Mouse (Mus musculus) heart, adult 18-20 months (tissue): ENCODE measurements around the gene Slc25a12. TPM values are rescaled to one million over a fixed set of nuclear protein-coding genes. Genes with fewer than 3 reads are reported as not detected.
"Not testable (repeated sequence)": the region's sequence is repeated elsewhere in the genome, so short reads cannot be mapped to it uniquely, and the experiment has no call there.

Experiments used
- DNase-seq, 2 experiments: peaks; one replicate each; pipeline ENCODE4 v3.0.0; 2021 to 2022; ENCODE audit warnings: mixed read lengths in 1 of 2
- long read RNA-seq, 2 experiments: library from polyadenylated mRNA; stranded (forward); transcript quantifications; one replicate each; pipeline ENCODE4 v2.0.0; 2021
- total RNA-seq, 2 experiments: library from RNA; stranded (reverse); gene quantifications; 2 replicates each; pipeline ENCODE4 v1.2.3; 2021

The Slc25a12 gene
- 100 to 1,000 TPM; 253 to 258 TPM for total RNA-seq
- long read RNA-seq, experiment 1, full-length matches to known transcripts = 128 of 170 reads
- long read RNA-seq, experiment 1, partial matches to known transcripts = 22 of 170 reads
- long read RNA-seq, experiment 1, other reads (novel, unspliced or antisense) = 20 of 170 reads
- long read RNA-seq, experiment 2, full-length matches to known transcripts = 46 of 71 reads
- long read RNA-seq, experiment 2, partial matches to known transcripts = 9 of 71 reads
- long read RNA-seq, experiment 2, other reads (novel, unspliced or antisense) = 16 of 71 reads

DNA sequence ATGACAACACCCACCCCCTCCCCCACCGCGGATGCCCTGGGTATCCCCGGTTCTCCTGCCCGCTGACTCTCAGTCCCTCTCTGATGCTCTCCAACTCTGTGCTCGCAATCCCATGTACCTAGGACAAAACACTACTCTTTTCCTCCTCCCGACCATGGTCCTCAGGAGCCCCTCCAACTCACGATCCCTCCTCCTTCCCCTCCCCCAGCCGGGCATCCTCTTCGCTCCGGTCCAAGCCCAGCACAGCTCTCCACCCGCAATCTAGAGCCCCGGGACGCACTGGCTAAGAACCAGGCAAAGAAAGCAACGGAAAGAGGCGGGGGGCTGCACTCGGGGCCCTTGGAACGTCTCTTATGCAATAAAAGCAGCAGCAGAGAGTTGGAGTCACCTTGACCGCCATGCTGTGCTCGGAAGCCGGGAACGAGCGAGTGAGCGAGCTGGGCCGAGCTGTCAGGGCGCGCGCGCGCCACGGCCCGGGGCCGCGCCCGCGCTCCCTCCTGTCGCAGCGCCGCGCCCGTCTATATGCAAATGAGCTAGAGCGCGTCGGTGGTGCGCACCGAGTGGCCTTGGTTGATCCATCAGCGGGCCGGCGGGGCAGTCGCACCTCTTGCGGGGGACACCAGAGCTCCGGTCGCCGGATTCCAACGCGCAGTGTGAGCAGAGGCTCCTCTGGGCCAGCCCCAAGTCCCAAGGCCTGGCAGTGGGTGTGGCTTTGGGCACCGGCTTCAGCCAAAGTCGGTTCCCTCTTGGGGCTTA, at the start of gene Slc25a12:
TSS of gene Slc25a12 (minus strand) at position 625 of the 756 bp plus-strand sequence.
- DNase-seq = peak; percentile 90 to 91

DNA sequence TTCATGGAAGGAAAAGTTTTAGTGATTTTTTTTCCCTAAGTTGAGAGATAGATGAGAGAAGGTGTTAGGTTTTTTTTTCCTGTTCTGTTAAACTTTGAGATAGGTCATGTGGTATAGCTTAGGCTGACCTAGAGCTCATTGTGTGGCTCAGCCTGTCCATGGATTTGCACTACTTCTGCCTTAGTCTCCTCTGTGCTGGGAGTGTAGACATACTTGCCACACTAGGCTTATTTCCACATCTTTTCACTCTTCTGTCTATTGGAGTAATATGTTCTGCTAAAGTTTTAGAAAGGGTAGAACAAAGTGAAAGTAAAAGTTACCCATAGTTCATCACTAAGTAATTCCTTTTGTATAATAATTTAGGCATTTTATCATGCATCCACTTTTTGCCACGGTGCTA, 38.1 kb upstream of the Slc25a12 start:
- no peak for DNase-seq

DNA sequence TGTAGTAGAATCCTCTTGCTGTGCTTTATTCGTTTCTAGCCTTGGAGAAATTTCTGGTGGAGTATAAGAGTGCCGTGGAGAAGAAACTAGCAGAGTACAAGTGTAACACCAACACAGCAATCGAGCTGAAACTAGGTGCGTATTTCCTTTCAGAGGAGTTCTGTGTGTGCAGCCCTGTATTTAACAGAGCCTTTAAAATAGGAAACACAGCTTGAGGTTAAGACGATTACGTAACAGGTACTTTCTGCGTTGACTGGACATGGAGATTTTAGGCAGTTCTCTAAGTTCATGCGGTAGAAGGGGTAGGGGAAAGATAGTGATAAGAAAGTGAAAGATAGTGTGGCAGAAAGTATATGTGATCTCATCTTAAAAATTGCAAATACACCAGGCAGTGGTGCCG, 22.3 kb upstream of the Slc25a12 start:
- no peak for DNase-seq

DNA sequence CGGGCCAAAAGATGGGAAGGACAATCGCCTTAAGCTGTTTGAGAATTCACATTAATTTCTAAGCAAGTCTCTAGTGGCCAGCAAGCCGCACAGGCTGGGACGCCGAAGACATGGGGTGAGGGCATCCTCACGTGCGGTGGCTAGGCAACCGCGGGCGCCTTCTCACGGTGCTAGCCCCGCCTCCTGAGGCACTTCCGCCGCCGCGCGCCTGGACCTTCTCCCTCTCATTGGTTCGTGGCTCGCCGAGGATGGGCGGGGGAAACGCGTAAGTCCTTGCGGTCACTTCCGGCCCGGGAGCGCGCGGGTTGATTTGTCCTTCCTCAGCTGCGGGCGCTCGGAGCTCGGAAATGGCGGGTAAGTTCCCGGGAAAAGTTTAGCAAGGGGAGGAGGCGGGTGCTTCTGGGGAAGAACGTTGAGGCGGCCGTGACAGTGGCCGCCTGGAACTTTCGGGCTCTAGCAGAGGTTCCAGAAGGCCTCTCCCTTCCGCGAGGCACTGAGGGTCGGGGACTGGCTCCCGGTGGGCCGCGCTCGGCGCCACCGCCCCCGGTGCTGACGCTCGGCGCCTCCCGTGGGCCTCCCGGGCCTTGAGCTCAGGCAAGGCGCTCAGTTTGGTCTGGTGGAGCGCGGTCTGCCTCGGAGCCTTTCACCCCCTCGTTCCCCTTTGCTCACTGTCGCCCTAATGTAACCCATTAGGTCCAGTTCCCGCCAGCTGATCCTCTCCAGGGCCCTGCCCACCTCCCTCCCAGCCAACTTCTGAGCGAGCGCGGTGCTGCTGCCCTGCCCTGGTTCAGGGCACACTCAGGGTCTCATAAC, 21.6 kb upstream of the Slc25a12 start, which contains the start of gene Hat1:
TSS of gene Hat1 (plus strand) at position 8 of the 813 bp plus-strand sequence.
- peak; percentile 96 to 97 for DNase-seq

DNA sequence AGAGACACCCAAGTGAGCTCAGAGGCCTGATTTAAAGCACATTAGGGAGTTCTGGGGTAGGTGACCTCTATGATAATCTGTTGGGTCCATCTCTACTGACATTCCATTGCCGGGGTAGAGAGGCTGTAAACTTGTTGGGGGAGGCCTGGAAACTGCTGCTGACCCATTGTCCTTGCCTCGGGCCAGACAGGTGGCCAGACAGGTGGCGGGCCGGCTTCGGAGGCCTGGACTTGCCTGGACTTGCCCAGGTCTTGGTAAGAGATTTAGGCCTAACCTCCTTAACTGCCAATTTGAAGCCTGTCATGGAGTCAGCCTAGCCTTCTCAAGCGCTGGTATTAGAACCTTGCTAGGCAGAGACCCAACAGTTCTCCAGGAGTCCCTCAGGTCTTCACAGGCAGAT, 20.2 kb upstream of the Slc25a12 start:
- DNase-seq = no peak

DNA sequence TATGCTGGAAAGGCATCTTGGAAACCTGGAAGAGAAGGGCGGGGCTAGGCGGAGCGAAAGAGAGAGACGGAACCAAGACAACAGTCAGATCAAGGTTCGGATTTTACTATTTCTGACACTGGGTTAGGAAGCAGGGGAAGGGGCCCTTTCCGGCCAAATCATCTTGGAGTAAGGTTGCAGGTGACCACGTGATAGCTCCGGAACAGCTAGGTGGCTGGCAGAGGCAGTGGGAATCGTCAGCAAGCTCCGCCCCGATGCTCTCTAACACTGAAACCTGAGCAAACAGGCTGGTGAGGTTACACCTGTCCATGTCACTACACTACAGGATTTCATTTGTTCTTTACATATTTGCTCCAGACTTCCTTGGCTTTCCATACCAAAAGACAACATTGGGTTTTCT, 16.3 kb upstream of the Slc25a12 start:
- DNase-seq = no peak

DNA sequence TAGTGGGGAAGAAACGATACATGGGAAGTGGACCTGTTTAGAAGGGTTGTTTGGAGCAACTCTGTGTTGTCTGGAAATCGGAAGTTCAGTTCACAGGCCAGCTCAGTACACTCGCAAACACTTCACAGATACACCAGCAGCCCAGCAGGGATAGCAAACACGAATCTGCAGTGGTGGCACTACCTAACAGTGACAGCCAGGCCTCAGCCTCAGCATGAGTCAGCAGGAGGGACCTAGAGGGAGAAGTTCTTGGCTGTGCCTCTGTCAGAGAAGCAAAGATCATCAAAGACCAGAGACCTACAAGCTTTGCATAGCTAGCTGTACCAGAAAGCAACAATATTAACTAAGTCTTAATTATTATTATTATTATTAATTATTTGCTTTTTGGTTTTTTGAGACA, 14.4 kb upstream of the Slc25a12 start:
- no peak for DNase-seq

DNA sequence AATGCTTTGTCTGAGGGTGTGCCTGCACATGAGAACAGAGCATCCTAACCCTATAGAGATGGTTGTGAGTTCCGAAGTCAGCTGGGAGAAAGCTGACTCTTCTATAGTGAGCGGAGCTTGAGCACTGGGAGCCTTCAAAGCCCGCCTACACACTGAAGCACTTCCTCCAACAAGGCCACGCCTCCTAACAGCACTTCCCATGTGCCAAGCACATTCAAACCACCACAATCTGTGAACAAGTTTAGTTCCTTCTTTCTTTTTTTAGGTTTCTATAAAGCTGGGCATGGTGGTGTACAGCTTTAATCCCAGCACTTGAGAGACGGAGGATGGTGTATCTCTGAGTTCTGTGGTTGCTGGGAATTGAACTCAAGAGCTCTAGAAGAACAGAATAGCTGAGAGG, 9.9 kb upstream of the Slc25a12 start:
- DNase-seq = no peak

DNA sequence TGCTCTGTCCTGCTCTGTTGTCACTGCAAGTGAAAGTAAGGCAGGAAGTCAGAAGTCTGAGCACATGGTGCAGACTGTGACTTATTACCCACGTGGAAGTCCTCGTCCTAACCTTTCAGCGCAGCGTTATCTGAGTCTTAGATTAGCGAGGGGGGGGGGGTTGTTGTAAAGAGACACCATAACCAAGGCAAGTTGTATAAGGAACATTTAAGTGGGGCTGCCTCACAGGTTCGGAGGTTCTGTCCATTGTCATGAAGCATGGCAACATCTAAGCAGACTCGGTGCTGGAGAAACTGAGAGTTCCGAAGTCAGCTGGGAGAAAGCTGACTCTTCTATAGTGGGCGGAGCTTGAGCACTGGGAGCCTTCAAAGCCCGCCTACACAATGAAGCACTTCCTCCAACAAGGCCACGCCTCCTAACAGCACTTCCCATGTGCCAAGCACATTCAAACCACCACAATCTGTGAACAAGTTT, 8.9 kb upstream of the Slc25a12 start:
- no peak for DNase-seq

DNA sequence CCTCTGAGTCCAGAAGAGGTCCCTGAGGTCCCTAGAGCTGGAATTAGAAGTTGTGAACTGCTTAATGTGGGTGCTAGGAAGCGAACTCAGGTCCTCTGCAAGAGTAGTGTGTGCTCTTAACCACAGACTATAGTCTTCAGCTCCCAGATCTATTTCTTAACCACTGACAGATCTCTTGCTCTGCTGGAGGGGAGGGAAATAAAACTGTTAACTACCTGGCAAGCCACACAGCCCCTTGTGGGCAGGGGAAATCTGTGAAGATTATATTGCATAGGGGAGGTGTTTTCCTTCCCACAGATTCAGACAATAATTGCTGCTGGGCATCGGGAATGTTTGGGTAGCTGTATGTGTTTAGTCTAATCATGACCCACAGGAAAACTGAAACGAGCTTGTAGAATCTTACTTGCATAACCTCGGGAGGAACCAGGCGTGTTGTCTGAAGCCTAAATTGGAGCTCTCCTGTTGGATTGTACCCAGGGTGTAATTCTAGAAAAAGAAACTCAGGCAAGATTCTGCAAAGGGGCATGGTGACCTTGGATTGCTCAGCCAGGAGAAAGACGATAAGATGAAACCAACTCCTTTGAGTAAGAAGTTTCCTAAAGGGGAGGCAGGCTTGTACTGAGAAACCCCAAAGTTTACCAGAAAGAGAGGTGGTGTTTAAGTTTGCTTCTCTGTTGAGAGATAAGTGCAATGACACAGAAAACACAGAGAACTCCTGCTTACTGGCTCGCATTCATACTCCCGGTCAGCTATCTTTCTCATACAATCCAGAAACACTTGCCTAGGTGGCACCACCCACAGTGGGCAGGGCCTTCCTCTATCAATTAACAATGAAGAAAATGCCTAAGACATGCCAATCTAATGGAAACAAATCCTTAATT, 7.0 kb upstream of the Slc25a12 start:
- peak in 1 of 2 experiments; percentile 18 for DNase-seq

DNA sequence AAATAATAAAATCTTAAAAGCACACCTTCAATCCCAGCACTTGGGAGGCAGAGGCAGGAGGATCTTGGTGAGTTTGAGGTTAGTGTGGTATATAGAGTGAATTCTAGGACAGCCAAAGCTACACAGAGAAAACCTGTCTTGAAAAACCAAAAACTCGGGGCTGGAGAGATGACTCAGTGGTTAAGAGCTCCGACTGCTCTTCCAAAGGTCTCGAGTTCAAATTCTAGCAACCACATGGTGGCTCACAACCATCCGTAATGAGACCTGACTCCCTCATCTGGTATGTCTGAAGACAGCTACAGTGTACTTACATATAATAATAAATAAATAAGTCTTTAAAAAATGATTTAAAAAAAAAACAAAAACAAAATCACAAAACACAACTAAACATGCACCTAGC, 4.7 kb upstream of the Slc25a12 start:
- DNase-seq = not testable (repeated sequence)

DNA sequence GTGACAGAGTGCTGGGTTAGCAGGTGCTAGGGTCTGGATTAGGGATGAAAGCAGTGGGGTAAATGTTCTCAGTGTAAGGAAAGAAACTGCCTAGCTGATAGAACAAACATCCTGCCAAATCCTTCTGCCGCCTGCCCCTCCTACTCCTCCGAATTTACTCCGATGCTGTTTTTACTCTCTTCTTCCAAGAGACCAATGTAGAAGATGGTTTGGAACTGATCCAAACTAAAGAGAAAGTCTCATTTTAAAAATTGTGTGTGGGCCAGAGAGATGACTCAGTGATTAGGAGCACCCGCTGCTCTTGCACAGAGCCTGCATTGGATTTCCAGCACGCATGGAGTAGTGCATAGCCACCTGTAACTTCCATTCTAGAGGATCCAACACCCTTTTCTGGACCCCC, 4.2 kb upstream of the Slc25a12 start:
- no peak for DNase-seq

DNA sequence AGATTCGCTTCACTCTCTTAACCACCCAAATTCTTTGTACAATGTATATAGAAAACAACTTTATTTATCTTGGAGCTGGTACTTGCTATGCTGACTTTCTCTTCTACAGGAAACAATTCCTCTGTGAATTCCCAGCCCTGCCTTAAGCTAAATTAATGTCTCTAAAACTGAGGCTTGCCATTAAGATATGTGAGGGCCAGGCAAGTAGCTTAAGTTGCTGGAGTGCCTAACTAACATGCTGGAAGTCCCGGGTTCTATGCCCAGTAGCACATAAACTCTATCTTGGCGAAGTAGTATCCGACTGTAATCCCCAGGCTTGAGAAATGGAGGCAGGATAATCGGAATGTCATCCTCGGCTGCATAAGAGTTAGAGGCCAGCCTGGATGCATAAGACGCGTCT, 537 bp upstream of the Slc25a12 start:
- DNase-seq = no peak

DNA sequence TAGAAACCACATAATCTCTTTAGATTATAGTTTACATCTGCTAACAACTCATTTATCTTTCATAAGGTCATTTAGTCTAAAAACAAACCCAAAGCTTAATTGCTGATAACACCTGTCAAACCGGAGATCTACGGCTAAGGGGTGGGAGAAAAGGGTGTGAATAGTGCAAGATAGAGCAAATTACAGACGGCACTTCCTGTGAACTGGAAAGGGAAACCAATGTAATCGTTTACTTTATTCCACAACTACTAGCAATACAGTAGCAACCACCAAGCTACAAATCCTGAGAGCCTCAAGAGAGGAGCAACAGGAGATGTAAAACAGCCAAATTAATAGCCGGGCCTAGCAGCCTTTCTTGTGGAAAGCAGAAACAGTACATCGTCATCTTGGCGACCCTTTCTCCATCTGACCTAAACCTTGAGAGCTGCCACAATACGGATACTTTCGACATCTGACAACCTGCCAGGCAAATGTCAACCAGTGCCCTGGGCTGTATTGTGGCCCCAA, 878 bp downstream of the Slc25a12 start:
- DNase-seq = no peak

DNA sequence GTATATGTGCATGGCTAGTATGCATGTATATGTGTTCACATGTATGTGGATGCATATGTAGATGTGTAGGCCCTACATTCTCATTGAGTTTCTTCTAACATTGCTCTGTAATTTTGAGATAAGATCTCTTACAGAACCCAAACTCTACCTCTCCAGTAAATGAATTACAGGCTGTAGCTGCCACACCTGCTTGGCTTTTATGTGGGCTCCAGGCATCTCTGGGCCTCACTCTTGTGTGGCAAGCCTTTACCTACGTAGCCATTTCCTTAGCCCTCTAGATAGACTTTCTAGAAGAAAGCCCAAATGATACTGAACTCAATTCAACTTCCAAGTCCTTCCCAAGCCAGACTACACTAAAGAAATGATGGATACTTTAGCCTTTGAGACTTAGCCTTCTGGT, 7.4 kb downstream of the Slc25a12 start:
- DNase-seq = no peak

DNA sequence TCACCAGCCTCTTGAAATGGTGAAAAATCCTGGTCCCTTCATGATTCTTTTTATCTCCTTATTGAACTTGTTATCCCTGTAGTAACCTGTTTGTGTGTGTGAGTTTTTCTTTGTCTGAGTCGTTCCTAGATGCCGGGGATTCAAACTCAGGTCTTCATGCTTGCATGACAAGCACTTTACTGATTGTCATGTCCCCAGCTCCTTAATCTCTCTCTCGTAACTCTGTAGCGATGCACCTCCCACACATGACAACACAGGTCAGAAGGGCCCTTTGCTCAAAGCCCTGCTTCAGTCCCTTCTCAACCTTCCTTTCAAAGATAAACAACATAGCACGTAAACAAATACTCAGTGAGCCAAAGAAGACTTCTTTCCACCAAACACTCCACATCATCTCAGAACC, 9.2 kb downstream of the Slc25a12 start:
- DNase-seq = no peak

DNA sequence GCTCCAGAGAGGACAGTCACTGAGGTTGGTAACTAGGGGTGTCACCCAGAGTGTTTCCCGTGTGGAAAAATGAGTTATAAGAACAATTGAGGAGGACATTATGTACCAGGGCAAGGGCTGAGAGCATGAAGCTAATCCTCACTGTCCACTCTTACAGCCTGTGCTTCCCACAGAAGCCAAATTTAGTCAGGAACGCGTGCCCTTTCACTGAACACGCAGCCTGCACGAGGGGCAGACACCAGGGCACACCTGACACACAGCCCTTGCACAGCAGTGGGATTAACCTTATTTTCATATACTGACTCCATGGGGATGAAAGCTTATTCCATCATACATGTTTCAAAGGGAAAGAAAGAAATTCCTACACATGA, 13.5 kb downstream of the Slc25a12 start:
- peak in 1 of 2 experiments; percentile 58 for DNase-seq

DNA sequence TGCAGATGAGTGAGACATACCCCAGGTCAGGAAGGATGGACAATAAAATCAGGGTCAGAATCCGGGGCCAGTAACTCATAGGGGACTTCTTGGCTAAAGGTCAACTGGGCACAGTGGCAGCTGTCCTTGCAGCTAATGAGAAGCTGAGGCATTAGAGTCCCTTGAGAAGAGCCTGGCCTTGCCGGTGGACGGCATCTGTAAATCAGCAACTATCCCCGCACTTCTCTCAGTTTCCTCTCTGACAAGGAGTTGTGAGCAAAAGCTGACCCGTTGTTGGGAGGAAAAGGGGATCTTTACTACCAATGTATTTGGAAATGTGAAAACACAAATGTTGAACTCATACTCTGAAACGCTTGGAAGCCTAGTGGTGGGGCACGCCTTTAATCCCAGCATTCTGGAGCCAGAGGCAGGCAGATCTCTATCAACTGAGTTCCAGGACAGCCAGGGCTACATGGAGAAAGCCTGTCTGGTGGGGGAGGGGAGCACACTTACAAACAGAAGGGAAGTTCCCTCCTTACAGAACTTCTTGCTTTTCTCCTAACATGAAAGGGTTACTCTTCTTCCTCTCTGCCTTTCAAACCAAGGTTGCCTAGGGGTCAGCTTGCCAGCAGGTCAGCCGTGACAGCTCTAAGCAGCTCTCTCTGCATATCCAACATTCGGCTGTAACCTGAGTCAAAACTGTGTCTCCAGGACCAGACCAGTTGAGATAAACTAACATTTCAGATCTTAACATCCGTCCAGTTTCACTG, 14.1 kb downstream of the Slc25a12 start:
- DNase-seq = peak; percentile 19 to 54

DNA sequence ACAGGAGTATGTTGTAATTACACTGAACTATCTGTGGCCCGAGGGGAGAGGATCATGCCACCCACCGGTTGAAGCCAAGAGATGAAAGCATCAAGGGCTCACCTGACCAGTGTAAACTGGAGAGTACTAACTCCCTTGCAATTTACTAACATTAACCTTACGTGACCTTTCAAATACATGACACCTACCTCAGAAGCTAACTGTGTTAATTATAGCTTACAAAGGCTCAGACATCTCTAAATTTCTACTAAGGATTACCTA, 15.9 kb downstream of the Slc25a12 start:
- DNase-seq = no peak

DNA sequence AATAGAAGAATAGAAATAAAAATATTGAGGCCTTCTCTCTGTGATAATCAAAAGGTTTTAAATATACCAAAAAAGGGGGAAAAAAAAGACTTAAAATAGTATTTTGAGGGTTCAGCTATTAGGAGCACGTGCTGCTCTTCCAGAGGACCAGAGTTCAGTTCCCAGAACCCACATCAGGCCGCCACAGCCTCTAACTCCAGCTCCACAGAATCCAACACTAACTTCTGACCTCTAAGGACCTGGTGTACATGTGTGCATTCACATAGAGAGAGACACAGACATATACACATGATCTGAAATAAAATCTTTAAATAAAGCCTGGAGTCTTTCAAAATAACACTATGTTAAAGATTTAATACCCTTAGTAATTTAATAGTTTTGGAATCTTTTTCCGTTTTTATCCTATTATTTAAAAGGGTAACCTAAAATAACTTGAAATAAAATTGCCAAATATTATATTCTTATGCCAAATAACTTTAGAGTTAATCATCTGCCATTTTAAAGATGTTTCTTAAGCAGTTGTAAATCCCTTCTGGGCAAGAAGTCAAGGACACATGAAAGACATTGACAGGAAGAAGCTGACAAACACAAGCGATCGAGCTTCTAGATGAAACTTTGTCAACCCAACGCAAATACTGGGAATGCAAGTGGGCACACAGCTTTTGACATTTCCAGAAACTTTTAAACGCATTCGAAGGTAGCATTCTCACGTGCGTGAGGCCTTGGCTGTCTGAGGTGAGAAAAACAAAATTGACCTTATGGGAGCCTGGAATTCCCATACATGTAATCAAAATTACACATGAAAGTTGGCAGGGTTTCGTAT, 16.4 kb downstream of the Slc25a12 start:
- DNase-seq = no peak
